Mouse (Mus musculus) frontal cortex, postnatal 25 days (tissue): Measurements from ENCODE around the gene Rabep1.

Experiments
- DNase-seq, 2 experiments: peaks; one replicate each; pipeline ENCODE4 v3.0.0; 2022; ENCODE audit warnings: low spot score in 2 of 2

Gene Rabep1

DNA sequence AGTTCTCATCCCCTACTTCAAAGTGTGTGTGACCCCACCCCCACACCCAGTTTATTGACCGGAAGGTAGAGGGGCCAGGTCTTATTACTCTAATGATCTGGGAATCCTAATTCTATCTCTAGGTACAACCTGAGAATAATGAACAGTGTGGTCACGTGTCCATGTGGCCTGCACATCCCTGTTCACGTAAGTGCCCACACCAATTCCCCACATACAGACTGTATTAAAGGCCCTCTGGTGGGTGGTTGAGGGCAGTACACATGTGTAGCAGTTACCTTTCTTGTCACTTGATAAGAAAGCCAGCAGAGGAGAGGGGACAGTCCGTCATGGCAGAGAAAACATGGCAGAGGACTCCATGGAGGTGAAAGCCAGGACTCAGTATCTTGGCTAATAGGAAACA lies 129.4 kb downstream of the Rabep1 start:
- no peak for DNase-seq

DNA sequence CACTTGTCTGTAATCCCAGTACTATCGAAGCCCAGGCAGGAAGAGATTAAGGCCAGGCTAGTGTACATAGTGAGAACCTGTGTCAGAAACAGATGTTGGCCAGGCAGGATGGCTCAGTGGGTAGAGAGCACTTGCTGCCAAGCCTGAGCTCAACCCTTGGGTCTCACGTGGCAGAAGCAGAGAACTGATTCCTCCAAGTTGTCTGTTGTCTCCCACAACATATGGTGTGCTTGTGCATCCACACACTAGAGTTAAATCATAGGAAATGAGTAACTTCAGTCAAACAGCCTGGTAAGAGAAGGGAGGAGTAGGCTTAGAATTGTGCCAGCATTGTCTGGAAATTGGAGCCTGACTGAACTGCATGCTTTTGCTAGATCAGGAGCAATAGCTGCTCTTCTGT lies 130.6 kb downstream of the Rabep1 start:
- no peak for DNase-seq

GRCm38 (mm10) chr11:70977293-70977692 lies 132.7 kb downstream of the Rabep1 start:
- no peak for DNase-seq

DNA sequence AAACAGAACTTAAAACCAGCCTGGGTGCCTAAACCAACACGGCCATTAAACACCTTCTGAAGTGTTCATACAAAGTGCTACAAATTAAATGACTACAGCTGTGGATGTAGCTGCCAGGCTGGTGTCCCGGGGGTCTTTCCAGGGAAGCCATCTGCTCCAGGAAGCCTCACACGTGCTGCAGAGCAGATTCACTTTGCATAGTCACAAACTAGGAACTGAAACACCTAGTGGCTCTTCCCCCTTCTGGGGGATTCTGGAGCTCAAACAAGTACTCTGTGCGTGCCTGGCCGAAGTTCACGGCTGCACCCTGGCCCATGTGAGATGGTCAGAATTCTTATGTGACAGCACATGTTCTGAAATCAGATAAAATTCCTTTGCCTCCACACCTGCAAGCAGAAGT lies 135.7 kb downstream of the Rabep1 start:
- DNase-seq: no peak

GRCm38 (mm10) chr11:70980751-70981510 lies 136.4 kb downstream of the Rabep1 start:
- no peak for DNase-seq

DNA sequence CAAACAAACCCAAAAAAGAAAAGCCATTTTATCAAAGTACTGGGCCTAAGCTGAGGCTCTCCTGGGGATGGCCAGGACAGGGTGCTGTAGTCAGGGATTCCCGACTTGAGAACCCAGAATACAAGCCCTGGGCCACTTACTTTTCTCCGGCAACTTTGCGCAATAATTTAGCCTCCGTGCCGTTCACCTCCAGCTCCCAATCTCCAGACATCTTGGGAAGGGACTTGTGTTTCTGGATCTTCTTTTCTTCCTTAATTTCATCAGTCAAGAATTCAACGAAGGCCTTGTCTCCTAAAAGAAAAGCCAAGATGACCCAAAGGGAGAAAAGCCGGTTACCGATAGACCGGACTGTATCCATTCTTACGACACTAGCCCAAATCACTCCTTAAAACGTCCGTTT lies 137.5 kb downstream of the Rabep1 start:
- DNase-seq: no peak

- DNase-seq: peak; percentile 87
Observed at GRCm38 (mm10) chr11:70982557-70983228, 138.1 kb downstream of the Rabep1 start, which contains the start of gene C1qbp. Gene C1qbp (minus strand): TSS chr11:70983026.
